10 mouse cellular contexts compared by ENCODE assay signal in genomic region chr1:130167260-130167659, GRCm38 (mm10).
A peak's percentile ranks its signal among the peaks of the same experiment; 100 is the strongest.
DNase-seq lines count a peak whose midpoint lies in the region; ATAC-seq and TF ChIP-seq lines count a peak whose summit lies in the region.
"Had no signal": no experiment of that assay in that cellular context is flagged by ENCODE, and none has a peak within 500 bp of the region (broad histone marks: within the 10 kb centered on the region; RNA-seq: fewer than 3 reads in every experiment).

No protein-coding gene starts in this region.

- no peaks in the 10 kb centered on the region for H3K9me3 ChIP-seq in liver, postnatal 0 days (ENCODE audit: low read length)
- H3K9me3 ChIP-seq in liver, embryonic 12.5 days (replicated peaks), result no peaks in the 10 kb centered on the region

- H3K36me3 ChIP-seq in liver, postnatal 0 days (replicated peaks; ENCODE audit: insufficient read depth, low read length), result no peaks in the 10 kb centered on the region
- H3K36me3 ChIP-seq in liver, embryonic 12.5 days, result no peaks in the 10 kb centered on the region

- TF ChIP-seq CTCF in gastrocnemius, adult 2 months (IDR thresholded peaks at IDR 0.05), result peak; percentile 47
- TF ChIP-seq CTCF in liver, postnatal 0 days (IDR thresholded peaks at IDR 0.05; ENCODE audit: low read depth), result peak; percentile 57

- intact Hi-C loops in gastrocnemius, adult 2 months (cut with DNase I), result loop anchor here (5.0 kb wide), 1 partner anchor 205 kb away; no protein-coding TSS in a partner anchor

- no peak overlapping the region for H3K9ac ChIP-seq in liver, postnatal 0 days (replicated peaks)
- H3K9ac ChIP-seq in liver, embryonic 12.5 days, result no peak overlapping the region

- no peak overlapping the region for H3K4me3 ChIP-seq in gastrocnemius, adult 2 months
- H3K4me3 ChIP-seq in liver, postnatal 0 days (ENCODE audit: low read depth, low read length), result no peak overlapping the region
- H3K4me3 ChIP-seq in liver, embryonic 12.5 days, result no peak overlapping the region

- no peaks in the 10 kb centered on the region for H3K27me3 ChIP-seq in liver, postnatal 0 days (ENCODE audit: insufficient read depth, low read length)
- no peaks in the 10 kb centered on the region for H3K27me3 ChIP-seq in liver, embryonic 12.5 days (replicated peaks)

- no peak overlapping the region for H3K27ac ChIP-seq in gastrocnemius, adult 2 months
- H3K27ac ChIP-seq in liver, postnatal 0 days (ENCODE audit: low read depth), result no peak overlapping the region
- H3K27ac ChIP-seq in liver, embryonic 12.5 days, result no peak overlapping the region

- no peak for ATAC-seq in liver, postnatal 0 days
- ATAC-seq in liver, embryonic 12.5 days, result no peak
- ATAC-seq in activated CD4-positive, CD25-positive, alpha-beta regulatory T cell, adult 4 months, result no peak
- no peak for ATAC-seq in erythroblast, adult 5-6 weeks (replicated peaks; ENCODE audit: low FRiP score, poor library complexity, severe bottlenecking)

- TF ChIP-seq EP300 in liver, postnatal 0 days (IDR thresholded peaks at IDR 0.05; ENCODE audit: low read depth), result no peak

- 53% methylated on average over 2 of the region's 2 CpGs for WGBS in liver, postnatal 0 days (ENCODE audit: insufficient replicate concordance)
- WGBS in liver, embryonic 12.5 days (ENCODE audit: insufficient replicate concordance), result 36% methylated on average over 2 of the region's 2 CpGs

- H3K4me1 ChIP-seq in liver, postnatal 0 days (ENCODE audit: insufficient read depth), result no peaks in the 10 kb centered on the region
- no peaks in the 10 kb centered on the region for H3K4me1 ChIP-seq in liver, embryonic 12.5 days

- no peak for DNase-seq in gastrocnemius, adult 2 months
- DNase-seq in gastrocnemius, postnatal 25 days, result no peak
- no peak for DNase-seq in liver, postnatal 0 days
- DNase-seq in brain, adult 2 months (ENCODE audit: low read depth, low spot score), result peak; percentile 33
- DNase-seq in retina, embryonic 14.5 days (ENCODE audit: low spot score), result peak; percentile 48
- DNase-seq: layer of hippocampus, postnatal 36 days; lung, postnatal 10 days had no signal

- no peak overlapping the region for H3K4me2 ChIP-seq in liver, postnatal 0 days (ENCODE audit: low read depth, low read length)
- H3K4me2 ChIP-seq in liver, embryonic 12.5 days, result no peak overlapping the region

Comparison
In these comparisons a context has a peak if more than half of its experiments do, and no peak if none do; other contexts are left out.
1. DNase-seq: peak in brain, adult 2 months (single experiment) and retina, embryonic 14.5 days (single experiment); none in gastrocnemius, adult 2 months (single experiment), gastrocnemius, postnatal 25 days (single experiment) and liver, postnatal 0 days (single experiment).